Mouse (Mus musculus): Measurements from ENCODE around the gene Chn2. TPM values are rescaled to one million over a fixed set of nuclear protein-coding genes. Genes with fewer than 3 reads are reported as not detected.

Gene Chn2
- polyA plus RNA-seq, 1 experiment: 5.6 TPM

GRCm38 (mm10) chr6:54021123-54021789 is 18.1 kb upstream of the Chn2 start:
- no peak overlapping the region for H3K4me3 ChIP-seq (ENCODE audit: low read depth, low read length)
- peaks cover 5% of the 10 kb centered on the region for H3K9me3 ChIP-seq (replicated peaks; ENCODE audit: control insufficient read depth, insufficient read depth, low read length, poor library complexity, severe bottlenecking)
- no peak for TF ChIP-seq CTCF (IDR thresholded peaks at IDR 0.05; ENCODE audit: low read depth, low read length)
- no peak for TF ChIP-seq POLR2A (IDR thresholded peaks at IDR 0.05; ENCODE audit: insufficient read depth, low read length)
- no peak for TF ChIP-seq EP300 (IDR thresholded peaks at IDR 0.05; ENCODE audit: insufficient read depth, low read depth, low read length)
- no peak overlapping the region for H3K9ac ChIP-seq (ENCODE audit: low read depth, poor library complexity, severe bottlenecking)
- H3K27ac ChIP-seq (ENCODE audit: insufficient read depth, low read length): no peak overlapping the region
- H3K36me3 ChIP-seq (ENCODE audit: control insufficient read depth, insufficient read depth, low read length, poor library complexity, severe bottlenecking): no peaks in the 10 kb centered on the region
- peaks cover under 1% of the 10 kb centered on the region for H3K4me1 ChIP-seq (ENCODE audit: control insufficient read depth, insufficient read depth, low read length)
- H3K27me3 ChIP-seq (ENCODE audit: control insufficient read depth, insufficient read depth, low read length, poor library complexity, severe bottlenecking): no peaks in the 10 kb centered on the region

- Histone ChIP-seq H3K27ac (ENCODE audit: insufficient read depth, low read length) (no peak overlapping the region), H3K27me3 (ENCODE audit: control insufficient read depth, insufficient read depth, low read length, poor library complexity, severe bottlenecking) (no peaks in the 10 kb centered on the region), H3K9ac (ENCODE audit: low read depth, poor library complexity, severe bottlenecking) (no peak overlapping the region), H3K36me3 (ENCODE audit: control insufficient read depth, insufficient read depth, low read length, poor library complexity, severe bottlenecking) (no peaks in the 10 kb centered on the region), H3K4me1 (ENCODE audit: control insufficient read depth, insufficient read depth, low read length) (no peaks in the 10 kb centered on the region), H3K9me3 (replicated peaks; ENCODE audit: control insufficient read depth, insufficient read depth, low read length, poor library complexity, severe bottlenecking) (no peaks in the 10 kb centered on the region), H3K4me3 (ENCODE audit: low read depth, low read length) (no peak overlapping the region)
- TF ChIP-seq EP300 (IDR thresholded peaks at IDR 0.05; ENCODE audit: insufficient read depth, low read depth, low read length) (no peak), POLR2A (IDR thresholded peaks at IDR 0.05; ENCODE audit: insufficient read depth, low read length) (no peak), CTCF (IDR thresholded peaks at IDR 0.05; ENCODE audit: low read depth, low read length) (no peak)
Observed at GRCm38 (mm10) chr6:54023846-54024245, 15.5 kb upstream of the Chn2 start.

DNA sequence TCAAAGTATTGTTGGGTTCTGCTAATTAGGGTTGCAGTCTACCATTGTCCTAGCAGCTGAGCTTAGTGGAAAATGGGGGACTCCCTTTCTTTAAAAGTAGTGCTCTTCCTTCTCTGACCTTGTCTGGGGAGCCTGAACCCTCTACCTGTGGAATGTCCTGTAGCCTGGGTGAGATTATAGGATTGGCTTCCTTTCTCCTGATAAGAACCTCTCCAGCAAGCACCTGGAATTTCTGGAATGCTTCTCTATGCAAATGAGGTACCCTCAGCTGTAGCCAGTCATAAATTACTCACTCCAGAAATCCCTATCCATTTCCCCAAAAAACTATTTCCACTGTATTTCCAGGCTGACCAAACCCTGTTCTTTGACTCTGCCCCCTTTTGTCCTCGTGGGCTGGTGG is 10.6 kb upstream of the Chn2 start:
- H3K27ac ChIP-seq (ENCODE audit: insufficient read depth, low read length): no peak overlapping the region
- H3K9ac ChIP-seq (ENCODE audit: low read depth, poor library complexity, severe bottlenecking): no peak overlapping the region
- H3K4me3 ChIP-seq (ENCODE audit: low read depth, low read length): no peak overlapping the region
- H3K9me3 ChIP-seq (replicated peaks; ENCODE audit: control insufficient read depth, insufficient read depth, low read length, poor library complexity, severe bottlenecking): peaks cover 6% of the 10 kb centered on the region; the same call in 1 of the 2 replicates
- no peaks in the 10 kb centered on the region for H3K4me1 ChIP-seq (ENCODE audit: control insufficient read depth, insufficient read depth, low read length)
- TF ChIP-seq CTCF (IDR thresholded peaks at IDR 0.05; ENCODE audit: low read depth, low read length) (no peak), EP300 (IDR thresholded peaks at IDR 0.05; ENCODE audit: insufficient read depth, low read depth, low read length) (no peak), POLR2A (IDR thresholded peaks at IDR 0.05; ENCODE audit: insufficient read depth, low read length) (no peak)
- no peaks in the 10 kb centered on the region; the same call in 1 of the 2 replicates for H3K27me3 ChIP-seq (ENCODE audit: control insufficient read depth, insufficient read depth, low read length, poor library complexity, severe bottlenecking)
- H3K36me3 ChIP-seq (ENCODE audit: control insufficient read depth, insufficient read depth, low read length, poor library complexity, severe bottlenecking): no peaks in the 10 kb centered on the region

DNA sequence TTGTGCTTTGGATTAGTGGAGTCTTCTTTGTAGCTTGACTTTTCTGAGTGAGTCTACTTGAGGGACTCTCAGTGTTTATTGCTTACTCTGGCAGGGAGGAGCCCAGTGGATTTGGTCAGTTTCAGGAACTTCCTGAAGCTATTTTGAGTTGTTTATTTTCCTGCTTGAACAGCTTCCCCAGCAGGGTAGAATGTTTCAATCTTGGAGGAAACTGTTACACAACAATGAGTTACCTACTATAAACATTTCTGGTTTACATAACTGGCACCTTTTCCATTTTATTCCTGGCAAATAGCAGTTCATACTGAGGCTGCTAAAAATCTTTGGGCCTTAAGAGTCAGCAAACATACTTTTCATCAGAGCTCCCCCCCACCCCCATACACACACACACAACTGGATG is 9.0 kb upstream of the Chn2 start:
- H3K4me3 ChIP-seq (ENCODE audit: low read depth, low read length): no peak overlapping the region
- no peaks in the 10 kb centered on the region; the same call in 1 of the 2 replicates for H3K27me3 ChIP-seq (ENCODE audit: control insufficient read depth, insufficient read depth, low read length, poor library complexity, severe bottlenecking)
- TF ChIP-seq EP300 (IDR thresholded peaks at IDR 0.05; ENCODE audit: insufficient read depth, low read depth, low read length) (no peak), POLR2A (IDR thresholded peaks at IDR 0.05; ENCODE audit: insufficient read depth, low read length) (no peak), CTCF (IDR thresholded peaks at IDR 0.05; ENCODE audit: low read depth, low read length) (no peak)
- no peaks in the 10 kb centered on the region for H3K4me1 ChIP-seq (ENCODE audit: control insufficient read depth, insufficient read depth, low read length)
- H3K9me3 ChIP-seq (replicated peaks; ENCODE audit: control insufficient read depth, insufficient read depth, low read length, poor library complexity, severe bottlenecking): peaks cover 6% of the 10 kb centered on the region; the same call in 1 of the 2 replicates
- no peak overlapping the region for H3K27ac ChIP-seq (ENCODE audit: insufficient read depth, low read length)
- no peaks in the 10 kb centered on the region for H3K36me3 ChIP-seq (ENCODE audit: control insufficient read depth, insufficient read depth, low read length, poor library complexity, severe bottlenecking)
- H3K9ac ChIP-seq (ENCODE audit: low read depth, poor library complexity, severe bottlenecking): no peak overlapping the region

DNA sequence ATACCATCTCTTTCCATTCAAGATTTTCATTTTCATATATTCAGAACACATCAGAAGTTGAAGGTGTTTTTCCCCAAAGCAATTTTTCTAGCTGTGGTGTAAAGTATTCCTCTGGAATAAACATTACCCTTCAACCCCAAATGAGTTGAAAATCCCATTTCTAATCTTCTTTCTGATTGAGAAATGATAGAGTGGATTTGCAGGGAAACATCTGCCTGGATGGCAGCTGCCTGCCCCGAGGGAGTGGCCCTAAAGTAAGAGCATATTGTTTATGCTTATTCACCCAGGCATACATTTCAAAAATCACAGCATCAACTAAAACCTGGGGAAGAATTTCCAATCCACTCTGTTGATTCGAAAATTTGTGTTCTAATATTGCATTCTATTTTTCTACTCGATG is 8.6 kb upstream of the Chn2 start:
- no peak for TF ChIP-seq EP300 (IDR thresholded peaks at IDR 0.05; ENCODE audit: insufficient read depth, low read depth, low read length)
- no peak for TF ChIP-seq POLR2A (IDR thresholded peaks at IDR 0.05; ENCODE audit: insufficient read depth, low read length)
- TF ChIP-seq CTCF (IDR thresholded peaks at IDR 0.05; ENCODE audit: low read depth, low read length): no peak
- Histone ChIP-seq H3K27ac (ENCODE audit: insufficient read depth, low read length) (no peak overlapping the region), H3K4me3 (ENCODE audit: low read depth, low read length) (no peak overlapping the region), H3K36me3 (ENCODE audit: control insufficient read depth, insufficient read depth, low read length, poor library complexity, severe bottlenecking) (no peaks in the 10 kb centered on the region), H3K4me1 (ENCODE audit: control insufficient read depth, insufficient read depth, low read length) (no peaks in the 10 kb centered on the region), H3K9me3 (replicated peaks; ENCODE audit: control insufficient read depth, insufficient read depth, low read length, poor library complexity, severe bottlenecking) (peaks cover 6% of the 10 kb centered on the region; the same call in 1 of the 2 replicates), H3K27me3 (ENCODE audit: control insufficient read depth, insufficient read depth, low read length, poor library complexity, severe bottlenecking) (no peaks in the 10 kb centered on the region; the same call in 1 of the 2 replicates), H3K9ac (ENCODE audit: low read depth, poor library complexity, severe bottlenecking) (no peak overlapping the region)

- Histone ChIP-seq H3K9ac (ENCODE audit: low read depth, poor library complexity, severe bottlenecking) (no peak overlapping the region), H3K36me3 (ENCODE audit: control insufficient read depth, insufficient read depth, low read length, poor library complexity, severe bottlenecking) (no peaks in the 10 kb centered on the region), H3K4me3 (ENCODE audit: low read depth, low read length) (no peak overlapping the region), H3K27ac (ENCODE audit: insufficient read depth, low read length) (no peak overlapping the region), H3K9me3 (replicated peaks; ENCODE audit: control insufficient read depth, insufficient read depth, low read length, poor library complexity, severe bottlenecking) (peaks cover 6% of the 10 kb centered on the region; the same call in 1 of the 2 replicates), H3K27me3 (ENCODE audit: control insufficient read depth, insufficient read depth, low read length, poor library complexity, severe bottlenecking) (peaks cover 7% of the 10 kb centered on the region; the same call in 1 of the 2 replicates), H3K4me1 (ENCODE audit: control insufficient read depth, insufficient read depth, low read length) (no peaks in the 10 kb centered on the region)
- no peak for TF ChIP-seq POLR2A (IDR thresholded peaks at IDR 0.05; ENCODE audit: insufficient read depth, low read length)
- TF ChIP-seq CTCF (IDR thresholded peaks at IDR 0.05; ENCODE audit: low read depth, low read length): peak; percentile 81
- 0 out of 2 replicates have a peak, but pooled peaks have one; percentile 47 for TF ChIP-seq EP300 (IDR thresholded peaks at IDR 0.05; ENCODE audit: insufficient read depth, low read depth, low read length)
Observed at GRCm38 (mm10) chr6:54034471-54034870, 4.9 kb upstream of the Chn2 start.
